Mouse (Mus musculus) midbrain, embryonic 14.5 days (tissue): Measurements from ENCODE around the gene Hif3a. TPM values are rescaled to one million over a fixed set of nuclear protein-coding genes. Genes with fewer than 3 reads are reported as not detected.

Experiments used
- ATAC-seq: fragments of 200-750 bp; cut with Nextera tagmentation; 2 replicates; pipeline ENCODE4 v1.8.0; 2017; ENCODE audit warnings: moderate number of reproducible peaks, moderate library complexity; ENCODE audit not compliant: low FRiP score, low TSS enrichment
- DNase-seq: peaks from one replicate; pipeline ENCODE4 v3.0.0-alpha.2; 2015
- H3K27ac ChIP-seq: fragments of 300-500 bp; sonication (generic); replicated peaks from 2 replicates; pipeline ENCODE4 v1.5.1; 2014; ENCODE audit warnings: mild to moderate bottlenecking, low read depth, low read length, moderate library complexity
- H3K27me3 ChIP-seq: fragments of 300-500 bp; sonication (generic); 2 replicates; pipeline ENCODE4 v1.6.1; 2014; ENCODE audit warnings: low read length, control low read depth, mixed read lengths; ENCODE audit not compliant: control insufficient read depth, insufficient read depth
- H3K36me3 ChIP-seq: fragments of 300-500 bp; sonication (generic); 2 replicates; pipeline ENCODE4 v1.6.1; 2014; ENCODE audit warnings: low read length, control low read depth; ENCODE audit not compliant: control insufficient read depth, insufficient read depth
- H3K4me1 ChIP-seq: fragments of 300-500 bp; sonication (generic); 2 replicates; pipeline ENCODE4 v1.6.1; 2014; ENCODE audit warnings: mild to moderate bottlenecking, antibody characterized with exemption, low read length, control low read depth; ENCODE audit not compliant: control insufficient read depth, insufficient read depth
- H3K4me2 ChIP-seq: fragments of 300-500 bp; sonication (generic); 2 replicates; pipeline ENCODE4 v1.6.1; 2014; ENCODE audit warnings: mild to moderate bottlenecking, low read length, moderate library complexity
- H3K4me3 ChIP-seq: fragments of 300-500 bp; sonication (generic); replicated peaks from 2 replicates; pipeline ENCODE4 v1.5.1; 2014; ENCODE audit warnings: low read depth, low read length
- H3K9ac ChIP-seq: fragments of 300-500 bp; sonication (generic); replicated peaks from 2 replicates; pipeline ENCODE4 v1.6.1; 2014; ENCODE audit warnings: mild to moderate bottlenecking, low read length, moderate library complexity
- H3K9me3 ChIP-seq: fragments of 300-500 bp; sonication (generic); 2 replicates; pipeline ENCODE4 v1.6.1; 2016; ENCODE audit warnings: low read length, control low read depth, mixed read lengths; ENCODE audit not compliant: control insufficient read depth
- WGBS: fragments of 180-500 bp; shearing (Covaris S2); extraction: QIAGEN DNeasy Blood & Tissue Kit; methylation state at CpG from one replicate; pipeline ENCODE4 v1.1.7; 2014; 5-methylcytosine and 5-hydroxymethylcytosine counted together
- polyA plus RNA-seq: library from polyadenylated mRNA; unstranded; fragments of >200 nt; fragmentation: Nextera tagmentation; extraction: Ambion mirVana; gene quantifications from 2 replicates; pipeline ENCODE4 v1.2.1, GENCODE M21; 2014

The Hif3a gene
- polyA plus RNA-seq, 1 experiment from 2014 or later = 4.6 TPM

DNA sequence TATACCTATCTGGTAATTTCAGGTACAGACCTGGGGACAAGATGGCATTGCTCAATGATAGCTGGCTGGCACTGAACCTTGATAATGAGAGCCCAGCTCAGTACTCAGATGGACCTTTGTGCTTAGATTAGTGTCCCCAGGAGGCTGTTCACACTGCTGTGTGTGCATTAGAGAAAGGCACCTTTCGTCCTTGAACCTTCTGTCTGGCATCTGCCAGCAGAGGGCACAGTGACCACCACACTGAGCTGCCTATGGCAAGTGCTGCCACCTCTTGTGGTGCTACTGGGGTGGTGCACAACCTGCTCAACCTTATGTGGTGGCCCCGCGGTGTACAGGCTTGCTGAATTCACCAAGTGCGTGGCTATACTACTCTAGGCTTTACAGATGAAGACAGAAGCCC, 54.9 kb downstream of the Hif3a start:
- DNase-seq = peak; percentile 45
- 89% methylated on average over 4 of the region's 4 CpGs for WGBS
- Histone ChIP-seq H3K4me3 (no peak overlapping the region), H3K27me3 (no peaks in the 10 kb centered on the region), H3K4me2 (no peak overlapping the region), H3K9me3 (no peaks in the 10 kb centered on the region), H3K9ac (no peak overlapping the region), H3K36me3 (peaks cover 91% of the 10 kb centered on the region), H3K4me1 (no peaks in the 10 kb centered on the region), H3K27ac (no peak overlapping the region)
- ATAC-seq = no peak

DNA sequence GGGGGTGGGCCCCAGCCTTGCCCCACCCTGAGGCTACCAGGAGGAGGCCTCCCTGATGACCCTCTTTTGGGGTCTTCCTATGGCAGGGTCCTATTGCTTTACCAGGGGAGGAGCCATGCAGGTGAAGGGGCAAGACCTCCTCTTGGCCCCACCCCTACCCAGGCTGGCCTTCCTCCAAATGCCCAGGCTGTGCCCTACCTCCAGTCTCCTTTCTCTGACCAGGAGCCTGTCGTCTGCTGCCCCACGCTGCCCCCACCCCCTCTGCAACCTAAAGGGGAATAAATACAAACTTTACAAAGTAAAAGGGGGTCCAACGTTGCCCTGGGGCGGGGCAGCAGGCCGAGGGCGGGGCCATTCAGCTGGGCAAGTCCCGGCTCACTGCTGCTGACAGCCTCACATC, 57.5 kb downstream of the Hif3a start:
- H3K4me1 ChIP-seq = no peaks in the 10 kb centered on the region
- no peak overlapping the region for H3K27ac ChIP-seq
- peaks cover 66% of the 10 kb centered on the region for H3K36me3 ChIP-seq
- no peaks in the 10 kb centered on the region for H3K9me3 ChIP-seq
- WGBS = 87% methylated on average over 7 of the region's 7 CpGs
- no peak overlapping the region for H3K4me2 ChIP-seq
- no peaks in the 10 kb centered on the region for H3K27me3 ChIP-seq
- DNase-seq = no peak
- ATAC-seq = no peak
- no peak overlapping the region for H3K4me3 ChIP-seq
- H3K9ac ChIP-seq = no peak overlapping the region

DNA sequence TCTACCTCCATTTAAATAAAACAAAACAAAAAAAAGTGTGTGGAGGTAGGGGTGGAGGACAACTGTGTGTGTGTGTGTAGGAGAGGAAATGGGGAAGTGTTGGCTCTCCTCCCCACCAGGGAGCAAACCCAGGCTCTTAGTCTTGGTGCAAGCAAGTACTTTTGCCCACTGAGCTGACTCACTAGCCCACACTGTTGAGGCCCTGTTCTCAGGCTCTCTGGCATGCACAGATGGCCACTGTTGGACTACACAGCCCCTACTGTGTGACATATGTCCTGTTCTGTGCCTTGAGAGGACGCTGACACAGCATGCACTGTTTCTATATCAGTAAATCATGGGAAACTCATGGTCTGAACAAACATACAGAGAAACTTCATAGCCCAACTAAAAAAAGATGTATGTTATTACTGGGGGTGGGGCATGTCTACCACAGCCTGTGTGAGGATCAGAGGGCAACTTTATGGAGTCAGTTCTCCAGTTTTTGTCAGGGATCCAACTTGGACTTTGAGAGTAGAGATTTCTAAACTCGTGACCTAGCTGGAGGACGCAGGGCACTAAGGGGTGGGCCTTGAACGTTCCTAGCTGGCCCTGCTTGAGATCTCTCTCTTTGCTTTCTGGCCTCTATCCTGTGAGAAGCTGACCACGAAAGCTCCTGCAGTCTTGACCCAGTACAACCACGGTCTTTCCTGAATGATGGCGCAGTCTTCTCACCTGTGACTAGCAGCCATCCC, 58.8 kb downstream of the Hif3a start:
- Histone ChIP-seq H3K4me3 (no peak overlapping the region), H3K9ac (no peak overlapping the region), H3K27ac (no peak overlapping the region), H3K9me3 (no peaks in the 10 kb centered on the region), H3K27me3 (no peaks in the 10 kb centered on the region), H3K36me3 (peaks cover 52% of the 10 kb centered on the region), H3K4me1 (no peaks in the 10 kb centered on the region), H3K4me2 (no peak overlapping the region)
- no peak for DNase-seq
- no peak for ATAC-seq
- WGBS = 88% methylated on average over 7 of the region's 7 CpGs

DNA sequence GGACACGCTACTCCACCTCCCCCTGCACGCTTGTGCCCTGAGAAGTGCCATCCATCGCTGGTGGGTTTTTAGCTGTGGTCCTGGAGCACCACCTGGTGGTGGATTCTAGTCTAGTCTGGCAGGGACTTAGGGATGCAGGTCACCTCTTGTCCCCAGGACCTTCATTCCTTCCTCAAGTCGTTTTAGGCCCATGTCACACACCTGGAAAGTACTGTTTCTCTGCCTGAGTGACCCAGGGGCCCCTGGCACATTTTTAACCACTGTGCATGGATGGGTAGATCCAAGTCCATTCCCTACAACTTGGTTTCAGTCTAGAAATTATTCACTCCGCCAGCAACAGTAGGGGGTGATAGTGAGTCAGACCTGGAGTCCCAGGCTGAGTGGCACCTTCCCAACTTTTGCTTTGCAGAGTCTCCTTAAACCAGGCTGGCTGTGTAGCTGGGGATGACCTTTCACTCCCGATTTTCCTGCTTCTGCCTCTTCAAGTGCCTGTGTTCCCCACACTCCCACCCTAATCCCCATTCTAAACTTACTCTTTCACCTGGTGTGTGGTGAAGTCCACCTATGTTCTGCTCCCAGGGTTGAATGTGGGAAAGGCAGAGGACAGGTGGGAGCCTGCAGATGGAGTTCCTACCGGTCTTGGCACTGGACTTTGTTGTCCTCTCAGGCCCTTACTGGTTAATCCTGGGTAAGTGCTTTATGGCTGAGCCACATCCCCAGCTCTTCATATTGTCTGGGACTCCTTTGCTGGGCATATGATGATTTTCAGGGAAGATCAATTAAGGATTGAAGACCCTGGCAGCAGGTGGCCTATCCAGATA, 59.6 kb downstream of the Hif3a start:
- 17% methylated on average over 7 of the region's 7 CpGs for WGBS
- Histone ChIP-seq H3K36me3 (peaks cover 44% of the 10 kb centered on the region), H3K4me2 (no peak overlapping the region), H3K27ac (no peak overlapping the region), H3K4me1 (0 out of 2 replicates have a peak, but pooled peaks cover 2% of the 10 kb centered on the region), H3K9me3 (no peaks in the 10 kb centered on the region), H3K9ac (no peak overlapping the region), H3K27me3 (no peaks in the 10 kb centered on the region), H3K4me3 (no peak overlapping the region)
- DNase-seq (peak; percentile 91), ATAC-seq (peak; percentile 71)

DNA sequence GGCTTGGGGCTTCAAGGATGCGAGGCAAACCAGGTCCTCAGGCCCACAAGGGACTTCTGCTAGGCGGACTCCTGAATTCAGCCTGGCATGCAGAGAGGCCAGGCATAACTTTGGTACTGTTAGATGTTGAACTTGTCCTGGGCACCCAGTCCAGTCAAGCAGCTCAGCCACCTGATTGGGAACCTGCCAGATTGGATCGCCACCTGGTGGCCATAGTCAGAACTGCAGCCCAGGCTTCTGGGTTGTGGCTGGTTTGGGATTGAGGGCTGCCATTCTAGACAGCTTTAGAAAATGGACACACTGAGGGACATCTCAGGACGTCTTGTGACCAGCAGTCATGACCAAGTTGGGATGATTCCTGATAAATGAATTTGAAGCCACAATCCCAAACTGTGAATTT, 62.6 kb downstream of the Hif3a start:
- H3K4me1 ChIP-seq = 0 out of 2 replicates have a peak, but pooled peaks cover 2% of the 10 kb centered on the region
- peak; percentile 11; the same call in 1 of the 2 replicates for ATAC-seq
- H3K27ac ChIP-seq = no peak overlapping the region
- no peak overlapping the region for H3K9ac ChIP-seq
- H3K27me3 ChIP-seq = no peaks in the 10 kb centered on the region
- no peak overlapping the region for H3K4me3 ChIP-seq
- 23% methylated on average over 4 of the region's 4 CpGs for WGBS
- H3K36me3 ChIP-seq = peaks cover 15% of the 10 kb centered on the region
- no peaks in the 10 kb centered on the region for H3K9me3 ChIP-seq
- peak; percentile 91 for DNase-seq
- no peak overlapping the region for H3K4me2 ChIP-seq

DNA sequence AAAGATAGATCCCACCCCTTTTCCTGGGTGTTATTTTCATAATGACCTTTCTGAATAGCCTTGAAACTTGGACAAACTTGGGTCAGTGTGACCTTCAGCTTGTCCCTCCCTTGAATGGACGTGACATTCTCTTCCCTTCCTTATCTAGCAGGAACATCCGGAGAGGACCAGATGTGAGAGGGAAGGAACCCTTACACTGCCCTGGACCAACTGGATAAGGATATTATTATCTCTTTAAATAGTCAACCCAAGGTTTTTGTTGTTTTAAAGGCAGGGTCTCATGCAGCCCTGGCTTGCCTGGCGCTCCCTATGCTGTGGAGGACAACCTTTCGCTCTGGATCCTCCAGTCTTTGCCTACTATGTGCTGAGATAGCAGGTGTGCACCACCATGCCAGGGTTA, 63.0 kb downstream of the Hif3a start:
- WGBS = 73% methylated on average over 4 of the region's 4 CpGs
- H3K27me3 ChIP-seq = no peaks in the 10 kb centered on the region
- H3K4me2 ChIP-seq = no peak overlapping the region

DNA sequence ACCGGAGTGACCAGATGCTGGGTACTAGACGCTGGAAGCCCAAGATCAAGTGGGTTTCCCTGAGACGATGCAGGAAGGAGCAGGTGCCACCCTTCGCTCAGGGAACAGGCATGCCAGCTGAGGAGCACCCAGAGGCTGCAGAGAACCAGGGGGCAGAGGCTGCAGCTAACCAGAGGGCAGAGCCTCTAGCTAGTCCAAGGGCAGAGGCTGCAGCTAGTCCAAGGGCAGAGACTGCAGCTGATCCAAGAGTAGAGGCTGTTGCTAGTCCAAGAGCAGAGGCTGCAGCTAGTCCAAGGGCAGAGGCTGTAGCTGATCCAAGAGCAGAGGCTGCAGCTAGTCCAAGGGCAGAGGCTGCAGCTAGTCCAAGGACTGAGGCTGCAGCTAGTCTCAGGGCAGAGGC, 66.9 kb downstream of the Hif3a start:
- Histone ChIP-seq H3K4me3 (0 out of 2 replicates have a peak overlapping the region, but pooled peaks have one; percentile 33), H3K4me1 (peaks cover 27% of the 10 kb centered on the region), H3K9me3 (no peaks in the 10 kb centered on the region), H3K27me3 (no peaks in the 10 kb centered on the region), H3K9ac (no peak overlapping the region), H3K4me2 (peak overlapping the region; percentile 49), H3K36me3 (no peaks in the 10 kb centered on the region), H3K27ac (no peak overlapping the region)
- WGBS = 84% methylated on average over 4 of the region's 4 CpGs
- ATAC-seq = no peak
- no peak for DNase-seq

More for the DNA sequence above, 63.0 kb downstream of the Hif3a start:
- Histone ChIP-seq H3K9ac (no peak overlapping the region), H3K4me1 (peaks cover 6% of the 10 kb centered on the region; the same call in 1 of the 2 replicates), H3K4me3 (no peak overlapping the region), H3K27ac (no peak overlapping the region), H3K36me3 (peaks cover 11% of the 10 kb centered on the region), H3K9me3 (no peaks in the 10 kb centered on the region)
- no peak for DNase-seq
- ATAC-seq = 0 out of 2 replicates have a peak, but pooled peaks have one; percentile 4

DNA sequence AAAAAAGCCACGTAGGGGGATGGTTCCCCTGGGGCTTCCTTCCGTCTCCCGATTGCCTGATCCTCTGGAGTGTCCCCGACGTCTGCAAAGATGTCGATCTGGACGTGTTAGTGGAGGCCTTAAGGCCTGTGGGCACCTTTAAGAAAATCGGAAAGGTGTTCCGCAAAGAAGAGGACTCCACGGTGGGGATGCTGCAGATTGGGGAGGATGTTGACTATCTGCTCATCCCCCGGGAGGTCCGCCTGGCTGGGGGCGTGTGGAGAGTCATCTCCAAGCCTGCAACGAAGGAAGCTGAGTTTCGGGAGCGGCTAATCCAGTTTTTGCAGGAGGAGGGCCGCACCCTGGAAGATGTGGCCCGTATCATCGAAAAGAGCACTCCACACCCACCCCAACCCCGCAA, 67.8 kb downstream of the Hif3a start:
- 0 out of 2 replicates have a peak overlapping the region, but pooled peaks have one; percentile 9 for H3K27ac ChIP-seq
- peak overlapping the region; percentile 49 for H3K4me2 ChIP-seq
- WGBS = 11% methylated on average over 20 of the region's 20 CpGs
- H3K9me3 ChIP-seq = no peaks in the 10 kb centered on the region
- ATAC-seq (no peak), DNase-seq (no peak)
- no peaks in the 10 kb centered on the region for H3K27me3 ChIP-seq
- H3K36me3 ChIP-seq = no peaks in the 10 kb centered on the region
- peak overlapping the region; percentile 33 for H3K4me3 ChIP-seq
- peak overlapping the region; percentile 45 for H3K9ac ChIP-seq
- H3K4me1 ChIP-seq = peaks cover 27% of the 10 kb centered on the region
